Mouse (Mus musculus) ES-E14 (cell line): ENCODE measurements around the gene Srgap1.

Experiments
- CHD2 ChIP-seq: IDR thresholded peaks from 2 replicates; pipeline ENCODE4 v1.6.1; 2014; ENCODE audit warnings: mild to moderate bottlenecking, low read depth, low read length, inconsistent platforms
- HCFC1 ChIP-seq: IDR thresholded peaks from 2 replicates; pipeline ENCODE4 v1.6.1; 2012; ENCODE audit warnings: low read length, inconsistent platforms, borderline replicate concordance; ENCODE audit not compliant: insufficient read depth
- MAFK ChIP-seq: IDR thresholded peaks from 2 replicates; pipeline ENCODE4 v1.6.1; 2014; ENCODE audit warnings: mild to moderate bottlenecking, low read depth, low read length, inconsistent platforms; ENCODE audit not compliant: insufficient read depth
- ZC3H11A ChIP-seq: IDR thresholded peaks from 2 replicates; pipeline ENCODE4 v1.6.1; 2012; ENCODE audit warnings: low read depth, mild to moderate bottlenecking, inconsistent platforms, low read length, borderline replicate concordance
- ZNF384 ChIP-seq: IDR thresholded peaks from 2 replicates; pipeline ENCODE4 v1.6.1; 2012; ENCODE audit warnings: low read depth, low read length, inconsistent platforms

- TF ChIP-seq MAFK (no peak), ZC3H11A (no peak), HCFC1 (no peak), ZNF384 (no peak), CHD2 (no peak)
These were observed 291.3 kb downstream of the Srgap1 start for GRCm38 (mm10) chr10:121755822-121756221.
